Mouse (Mus musculus) olfactory bulb, adult 2 months (tissue): ENCODE data around the gene Polh.

Experiments
- CTCF ChIP-seq: fragments of 200-500 bp; IDR thresholded peaks from 2 replicates; pipeline ENCODE4 v1.5.1; 2012; ENCODE audit warnings: low read depth, mild to moderate bottlenecking, low read length, moderate library complexity; ENCODE audit not compliant: insufficient read depth
- POLR2A ChIP-seq: fragments of 200-500 bp; IDR thresholded peaks from 2 replicates; pipeline ENCODE4 v1.6.1; 2012; ENCODE audit warnings: mild to moderate bottlenecking, low read depth, low read length, moderate library complexity; ENCODE audit not compliant: insufficient read depth

GRCm38 (mm10) chr17:46164301-46164700, 38.1 kb downstream of the Polh start:
- TF ChIP-seq CTCF (no peak), POLR2A (no peak)
